ENCODE assay signal across 8 mouse cellular contexts in the genomic region with DNA sequence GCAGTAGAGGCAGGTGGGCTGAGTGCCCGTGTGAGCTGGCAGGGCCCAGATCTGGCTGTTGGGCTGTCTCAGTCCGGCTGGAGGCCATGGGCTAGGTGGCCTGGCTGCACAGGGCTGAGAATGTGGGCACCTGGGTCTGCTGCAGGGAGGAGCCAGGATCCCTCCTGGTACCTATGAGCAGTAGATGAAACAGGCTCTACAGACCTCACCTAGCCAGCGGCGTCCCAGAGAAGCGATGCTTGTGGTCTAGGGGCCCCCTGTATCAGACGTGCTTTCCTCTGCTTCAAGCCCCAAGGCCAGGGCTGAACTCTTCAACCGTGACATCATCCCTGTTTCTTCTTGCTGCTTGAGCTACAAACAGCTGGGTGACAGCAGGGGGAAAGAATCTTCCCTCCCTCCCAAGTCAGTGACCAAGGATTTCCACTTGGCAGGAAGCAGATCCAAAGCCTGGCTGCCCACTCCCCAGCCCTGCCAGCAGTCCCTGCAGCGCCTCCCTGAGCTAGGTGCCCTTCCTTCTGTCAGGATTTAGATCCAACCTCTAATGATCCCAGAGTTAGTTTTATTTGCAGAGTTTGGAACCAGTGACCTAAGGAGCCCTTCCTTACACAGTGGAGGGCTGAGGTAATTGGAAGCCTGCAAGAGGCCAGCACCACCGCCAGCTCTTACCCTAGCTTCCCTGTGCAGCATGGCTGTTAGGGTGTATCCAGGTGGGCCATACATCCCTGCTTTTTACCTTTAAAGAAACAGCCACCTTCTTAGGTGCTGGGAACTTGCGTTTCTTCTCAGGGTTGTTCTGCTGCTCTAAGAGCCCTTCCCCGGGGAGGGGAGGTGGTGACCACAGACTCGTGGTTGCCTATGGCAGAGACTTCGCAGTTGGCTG.
DNase-seq lines count a peak whose midpoint lies in the region; ATAC-seq lines count a peak whose summit lies in the region.

No protein-coding gene starts in this region.

- H3K4me1 ChIP-seq in limb, embryonic 10.5 days = peaks cover 16% of the 10 kb centered on the region

- H3K4me3 ChIP-seq in limb, embryonic 10.5 days = no peak overlapping the region

- no peaks in the 10 kb centered on the region for H3K9me3 ChIP-seq in limb, embryonic 10.5 days (replicated peaks)

- no peaks in the 10 kb centered on the region for H3K36me3 ChIP-seq in limb, embryonic 10.5 days

- H3K27me3 ChIP-seq in limb, embryonic 10.5 days (ENCODE audit: low read depth, poor library complexity, severe bottlenecking) = no peaks in the 10 kb centered on the region

- no peak for ATAC-seq in activated CD4-positive, CD25-positive, alpha-beta regulatory T cell, adult 4 months

- 82% methylated on average over 13 of the region's 13 CpGs for WGBS in limb, embryonic 10.5 days

- peak overlapping the region; percentile 7; the same call in 1 of the 2 replicates for H3K27ac ChIP-seq in limb, embryonic 10.5 days

- peak; percentile 52 to 62 for DNase-seq in cerebellum, adult 18-20 months
- DNase-seq in cerebellum, adult 8-10 months = no peak
- DNase-seq in NIH3T3 (ENCODE audit: low read depth) = peak; percentile 79
- peak; percentile 58 to 78 for DNase-seq in heart, adult 18-20 months
- DNase-seq in limb, embryonic 10.5 days (ENCODE audit: low spot score) = no peak
- no peak for DNase-seq in right cerebral cortex, postnatal 14 days
- DNase-seq in spleen, adult 18-20 months = no peak

Comparison
In these comparisons a context has a peak if more than half of its experiments do, and no peak if none do; other contexts are left out.
1. DNase-seq: peak in cerebellum, adult 18-20 months (2 of 2), NIH3T3 (single experiment) and heart, adult 18-20 months (2 of 2); none in cerebellum, adult 8-10 months (single experiment), limb, embryonic 10.5 days (single experiment), right cerebral cortex, postnatal 14 days (single experiment) and spleen, adult 18-20 months (0 of 2).